Mouse (Mus musculus) heart, adult 8-10 months (tissue): ENCODE results near the gene Art4. TPM values are rescaled to one million over a fixed set of nuclear protein-coding genes. Genes with fewer than 3 reads are reported as not detected.
A peak's percentile ranks its signal among the peaks of the same experiment; 100 is the strongest.

Source experiments
- DNase-seq: peaks from one replicate; pipeline ENCODE4 v3.0.0; 2022; ENCODE audit warnings: low spot score
- total RNA-seq, 4 experiments: library from RNA; stranded (reverse); gene quantifications; 2 replicates each; pipeline ENCODE4 v1.2.4; 2022

The Art4 gene
- total RNA-seq, 4 experiments from 2014 or later: 17.9 to 24.4 (median 22.7) TPM

DNA sequence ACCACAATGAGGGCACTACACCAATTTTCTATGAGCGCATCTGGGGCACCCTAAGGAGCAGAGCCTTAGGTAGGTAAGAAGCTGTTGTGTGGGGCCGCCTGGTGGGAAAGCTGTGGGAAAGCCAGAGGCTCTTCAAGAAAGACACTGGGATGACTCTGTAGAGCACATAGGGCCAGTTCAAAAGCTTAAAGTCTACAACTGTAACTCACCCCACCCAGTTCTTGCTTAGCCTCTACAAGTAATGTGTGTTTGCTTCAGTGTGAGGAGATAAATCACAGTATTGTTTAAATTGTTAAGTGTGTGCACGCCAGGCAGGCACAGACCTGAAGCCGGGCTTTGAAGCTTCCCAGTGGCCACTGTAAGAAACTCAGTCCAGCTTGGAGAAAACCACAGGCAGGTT, 8.6 kb upstream of the Art4 start:
- no peak for DNase-seq

DNA sequence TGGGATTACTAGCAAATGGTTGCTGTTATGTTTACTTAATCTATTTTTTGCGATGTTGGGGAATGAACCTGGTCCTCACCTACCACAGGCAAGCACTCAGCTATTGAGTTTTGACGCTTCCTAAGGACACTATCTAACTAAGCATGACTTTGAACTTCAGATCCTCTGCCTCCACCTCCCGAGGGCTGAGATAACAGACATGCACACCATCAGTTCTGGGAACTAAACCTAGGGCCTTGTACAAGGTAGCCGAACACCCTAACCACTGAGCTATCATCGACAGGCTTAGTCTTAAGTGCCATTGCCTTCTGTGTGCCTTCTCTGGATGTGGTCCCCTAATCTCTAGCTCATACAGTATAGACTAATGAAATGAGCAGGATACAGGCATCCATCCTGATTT, 7.8 kb upstream of the Art4 start:
- DNase-seq: no peak

DNA sequence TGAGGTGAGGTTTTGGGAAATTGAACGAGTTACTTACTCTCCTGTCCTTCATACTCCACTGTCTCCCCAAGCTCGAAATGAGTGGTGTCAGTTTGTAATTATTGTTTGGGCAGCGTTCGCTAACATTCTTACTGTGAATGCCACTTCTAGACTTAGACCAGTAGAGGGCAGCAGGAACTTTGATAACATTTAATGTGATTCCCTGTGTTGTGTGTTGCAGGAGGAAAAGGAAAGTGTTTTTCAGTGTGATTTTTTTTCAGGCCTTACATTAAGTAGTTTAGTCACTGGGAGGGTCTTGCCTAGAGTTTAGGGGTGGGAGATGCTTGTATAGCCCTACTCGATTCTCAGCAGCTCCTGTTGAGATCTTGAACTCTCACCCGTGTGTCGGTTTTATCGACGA, 3.5 kb upstream of the Art4 start:
- peak; percentile 74 for DNase-seq

DNA sequence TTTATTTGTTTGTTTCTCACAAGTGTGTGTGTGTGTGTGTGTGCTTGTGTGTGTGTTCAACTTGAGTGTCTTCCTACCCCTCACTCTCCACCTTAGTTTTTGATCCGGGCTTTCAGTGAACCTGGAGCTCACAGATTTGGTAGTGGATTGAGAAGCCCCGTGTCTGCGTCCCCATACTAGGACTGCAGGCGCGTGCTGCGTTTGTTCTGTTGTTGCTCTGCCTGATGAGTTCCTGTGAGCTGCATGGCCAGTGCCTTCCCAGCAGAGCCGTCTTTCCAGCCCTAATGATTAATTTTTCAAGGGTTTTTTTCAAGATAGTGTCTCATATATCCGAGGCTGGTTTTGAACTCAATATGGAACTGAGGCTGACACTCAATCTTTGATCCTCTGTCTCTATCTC, 887 bp upstream of the Art4 start:
- DNase-seq: peak; percentile 31

DNA sequence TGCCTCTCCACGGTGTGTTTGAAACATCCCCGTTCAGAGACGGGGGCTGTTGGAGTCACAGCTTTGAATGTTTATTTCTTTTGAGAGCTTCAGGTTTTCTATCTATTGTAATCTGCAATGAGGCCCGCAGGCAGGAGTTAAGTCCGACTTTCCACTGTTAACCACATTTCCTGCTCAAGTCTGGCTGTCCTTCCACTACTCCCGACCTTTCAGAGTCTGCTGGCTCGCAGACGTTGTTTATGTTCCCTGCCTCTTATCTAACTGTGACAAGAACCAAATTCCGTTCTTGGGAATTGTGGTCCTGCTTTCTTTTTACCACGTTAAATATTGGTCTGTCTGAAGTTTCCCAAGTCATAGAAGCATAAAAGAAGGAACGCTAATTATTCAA, 334 bp upstream of the Art4 start:
- peak; percentile 71 for DNase-seq

DNA sequence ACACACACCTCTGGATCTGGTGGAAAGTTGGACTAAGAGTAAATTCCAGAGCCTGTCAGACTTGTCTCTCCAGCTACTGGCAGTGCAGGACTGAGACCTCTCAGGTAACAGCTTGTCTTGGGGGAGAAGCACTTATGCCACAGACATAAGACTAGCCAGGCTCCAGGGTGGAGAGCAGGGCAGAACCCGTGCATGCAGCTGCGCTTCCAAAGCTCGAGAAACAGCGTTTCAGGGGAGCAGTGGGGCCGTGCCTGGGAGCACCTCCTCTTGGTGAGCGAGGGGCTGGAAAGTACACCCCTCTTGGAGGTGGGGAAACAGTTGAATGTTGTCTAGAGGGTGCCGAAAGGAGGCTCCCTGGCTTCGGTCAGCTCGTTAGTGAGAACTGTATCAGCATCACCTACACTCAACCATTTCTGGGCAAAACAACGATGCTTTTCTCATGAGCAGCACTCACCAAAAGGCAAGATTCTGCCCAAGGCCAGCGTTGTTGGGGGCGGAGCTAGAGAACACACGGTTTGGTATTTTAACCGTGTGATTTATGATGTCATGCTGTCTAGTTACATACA, 1.4 kb downstream of the Art4 start:
- no peak for DNase-seq

DNA sequence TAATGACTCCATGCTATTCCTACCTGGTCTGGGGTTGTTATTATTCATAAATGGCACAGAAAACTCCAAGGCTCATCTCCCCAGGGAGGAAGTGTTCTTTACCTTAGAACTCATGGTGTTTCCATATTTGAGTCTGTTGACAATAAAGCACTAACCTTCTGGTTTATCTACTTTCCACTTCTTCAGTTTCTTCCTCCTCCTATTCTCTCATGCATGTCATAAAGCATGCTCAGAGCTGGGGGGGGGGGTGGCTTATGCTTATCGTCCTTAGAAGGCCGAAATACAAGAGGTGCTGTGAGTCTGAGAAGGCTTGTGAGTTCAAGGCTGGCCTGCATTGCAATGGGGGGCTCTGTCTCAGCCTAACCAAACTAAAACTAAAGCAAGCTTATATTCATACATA, 2.4 kb downstream of the Art4 start:
- no peak for DNase-seq

DNA sequence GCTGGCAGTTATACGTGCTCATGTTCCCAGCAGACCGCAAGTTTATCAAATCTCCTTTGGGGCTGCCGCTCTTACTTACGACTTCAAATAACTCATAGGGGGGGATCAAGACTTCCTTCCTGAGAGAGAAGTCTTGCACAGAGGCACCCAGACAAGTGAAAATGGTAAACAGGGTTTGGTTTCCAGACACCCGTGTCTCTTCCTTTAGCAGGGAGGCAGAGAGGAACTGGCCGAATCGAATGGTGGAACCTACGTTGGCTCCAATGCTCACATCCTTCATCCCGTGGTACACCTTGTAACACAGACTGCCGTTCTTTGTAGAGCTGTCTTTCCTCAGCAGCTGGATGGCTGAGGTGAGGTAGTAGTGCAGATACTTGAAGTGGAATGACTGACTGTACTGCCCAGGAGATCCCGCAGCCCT, 3.2 kb downstream of the Art4 start:
- no peak for DNase-seq

DNA sequence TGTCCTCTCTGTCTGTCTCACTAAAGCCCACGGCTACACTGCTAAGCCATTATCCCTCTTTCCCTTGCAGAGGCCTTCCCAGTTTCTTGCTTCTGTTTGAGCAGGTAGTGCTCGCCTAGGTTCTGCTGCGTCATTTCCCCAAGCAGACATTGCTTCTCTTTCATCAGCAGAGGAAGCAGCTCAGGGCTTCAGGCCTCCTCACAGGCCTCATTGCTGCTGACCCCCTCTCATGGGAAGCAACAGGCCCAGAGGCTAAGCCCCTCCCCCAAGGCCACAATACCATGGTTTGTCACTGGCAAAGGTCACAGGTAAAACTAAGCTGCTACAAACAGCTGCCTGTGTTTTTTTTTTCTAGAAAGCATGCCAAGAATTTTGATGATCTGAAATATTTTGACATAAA, 4.8 kb downstream of the Art4 start:
- DNase-seq: no peak

DNA sequence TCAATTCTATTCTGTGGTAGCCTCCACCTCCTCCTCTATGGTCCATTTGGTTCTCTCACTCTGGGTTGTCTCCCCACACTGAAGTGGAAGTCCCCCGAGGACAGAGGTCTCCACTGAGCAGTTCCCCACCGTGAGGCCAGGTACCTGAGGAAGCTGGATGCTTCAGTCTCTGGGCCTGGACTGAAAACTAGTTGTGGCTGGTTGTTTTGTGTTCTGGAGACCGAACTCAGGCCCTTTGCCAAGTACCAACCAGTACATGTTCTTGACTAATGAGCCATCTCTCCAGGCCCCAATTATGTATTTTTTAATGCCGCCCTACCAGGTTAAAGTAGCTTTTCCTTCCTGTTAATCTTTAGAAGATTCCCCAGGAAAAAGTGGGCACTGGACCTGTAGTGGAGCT, 5.2 kb downstream of the Art4 start:
- DNase-seq: no peak

DNA sequence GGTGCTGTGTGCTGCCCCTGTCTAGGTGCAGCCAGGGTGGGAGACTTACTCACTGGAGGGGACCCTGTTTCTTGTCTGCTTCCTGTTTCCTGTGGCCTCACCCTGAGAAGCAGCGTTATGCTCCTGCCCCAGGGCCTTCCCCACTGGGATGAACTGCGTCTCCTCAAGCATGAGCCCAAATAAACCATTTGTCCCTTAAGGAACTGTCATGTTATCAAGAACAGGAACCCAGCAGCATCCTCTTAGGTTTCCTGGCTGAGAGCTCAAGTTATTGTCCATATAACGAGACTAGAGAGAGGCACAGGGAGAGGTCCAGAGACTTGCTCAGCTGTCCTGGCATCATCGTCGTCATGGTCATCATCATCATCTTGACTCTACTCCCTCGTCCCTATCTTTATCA, 7.3 kb downstream of the Art4 start:
- DNase-seq: no peak

DNA sequence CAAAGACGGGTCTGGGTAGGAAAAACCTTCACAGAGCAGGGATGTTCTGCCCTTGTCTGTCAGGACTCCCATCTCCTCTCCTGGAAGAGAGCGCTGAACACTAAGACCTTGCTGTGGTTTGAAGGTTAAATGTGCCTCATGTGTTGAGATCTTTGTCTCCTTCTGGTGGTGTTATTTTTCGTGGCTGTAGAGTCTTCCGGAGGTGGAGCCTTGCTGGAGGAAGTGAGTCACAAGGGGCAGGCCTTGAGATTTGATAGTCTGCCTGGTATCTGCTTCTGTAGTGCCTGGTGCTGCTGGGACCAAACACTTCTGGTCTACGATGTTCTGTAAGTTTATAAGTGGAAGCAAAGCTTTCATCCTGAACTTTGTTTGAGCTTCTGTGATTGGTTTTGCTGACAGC, 8.6 kb downstream of the Art4 start:
- no peak for DNase-seq

DNA sequence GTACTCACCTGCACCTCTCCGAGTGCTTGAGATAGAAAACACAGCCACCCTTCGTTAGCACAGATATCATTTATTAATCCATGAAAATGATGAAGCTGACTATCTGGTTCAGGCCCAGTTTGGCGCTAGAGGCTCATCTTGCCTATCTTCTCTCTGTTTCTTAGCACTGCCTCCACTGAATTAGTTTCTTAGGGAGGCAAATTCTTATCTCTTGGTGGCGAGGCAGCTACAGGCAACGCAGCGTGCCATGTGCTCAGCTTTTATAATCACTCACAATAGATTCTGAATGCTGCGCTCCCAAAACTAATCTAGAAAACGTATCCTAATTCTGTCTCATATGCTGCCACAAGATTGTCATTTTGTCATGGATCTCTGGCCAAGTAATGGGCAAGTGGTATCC, 9.1 kb downstream of the Art4 start:
- no peak for DNase-seq

DNA sequence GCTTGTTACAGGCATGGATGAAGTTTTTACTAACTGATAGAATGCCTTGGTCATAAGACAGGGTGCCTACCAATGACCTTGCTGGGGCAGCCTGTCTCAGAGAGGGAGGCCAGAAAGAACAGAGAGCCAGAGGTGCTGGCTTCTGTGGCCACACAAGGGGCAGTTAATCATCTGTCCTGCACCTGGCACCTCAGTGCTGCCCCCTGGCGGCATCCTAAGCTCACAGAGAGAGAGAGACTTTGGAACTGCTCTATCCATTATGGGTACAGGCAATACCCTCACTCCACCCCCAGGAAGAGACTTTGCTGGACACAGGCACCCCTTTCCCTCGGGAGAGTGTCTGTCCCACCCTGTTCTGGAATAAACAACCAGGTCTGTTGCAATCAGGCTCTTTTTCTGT, 9.7 kb downstream of the Art4 start:
- DNase-seq: no peak

DNA sequence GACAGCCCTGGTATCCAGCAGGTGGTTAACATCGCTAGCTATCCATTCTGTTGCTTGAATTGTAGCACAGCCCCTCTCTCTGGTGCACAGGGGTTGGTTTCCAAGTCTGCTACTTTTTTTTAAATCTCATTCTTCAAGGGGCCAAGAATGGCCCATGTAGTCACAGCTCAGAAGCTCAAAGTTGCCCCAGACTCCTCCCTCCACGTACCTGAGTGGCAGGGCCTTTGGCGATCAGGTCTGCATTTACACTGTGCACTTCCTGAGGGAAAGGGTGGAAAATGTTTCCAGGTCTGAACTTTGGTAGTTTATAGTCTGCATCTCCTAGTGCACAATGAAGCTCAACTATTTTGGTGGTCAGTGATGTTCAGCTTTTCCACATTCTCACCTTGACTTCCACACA, 10.3 kb downstream of the Art4 start:
- DNase-seq: no peak

DNA sequence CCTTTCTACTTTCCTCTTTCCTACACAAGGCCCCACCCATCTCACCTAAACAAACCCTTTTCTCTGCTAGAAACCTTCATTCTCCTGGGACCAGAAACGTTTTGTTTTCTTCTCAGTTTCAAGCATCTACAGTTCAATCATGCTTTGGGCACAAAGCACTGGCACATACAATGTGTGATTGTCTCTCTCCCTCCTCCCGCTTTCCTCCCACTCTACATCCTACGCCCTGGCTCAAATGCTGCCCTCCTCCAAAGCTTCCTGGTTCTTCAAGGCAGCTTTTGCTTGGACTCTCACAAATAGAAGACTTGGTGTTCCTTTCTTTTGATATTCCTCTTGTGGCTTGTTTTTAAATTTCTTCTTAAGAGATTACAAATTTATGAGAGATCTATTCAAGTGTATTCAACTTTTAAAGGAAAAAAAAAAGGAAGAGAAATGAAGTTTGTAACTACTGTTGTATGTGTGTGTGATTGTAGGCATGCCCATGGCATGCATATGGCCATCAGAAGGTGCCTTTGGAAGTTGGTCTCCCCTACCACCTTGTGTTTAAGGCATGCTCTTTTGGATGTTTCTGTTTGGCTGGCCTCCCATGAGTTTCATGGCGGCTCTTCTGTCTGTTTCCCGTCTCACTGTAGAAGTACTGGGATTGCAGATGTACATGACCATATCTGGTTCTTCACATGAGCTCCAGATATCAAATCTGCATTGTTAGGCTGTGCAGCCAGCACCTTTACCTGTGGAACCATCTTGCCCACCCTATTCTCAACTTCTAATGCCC, 11.6 kb downstream of the Art4 start:
- DNase-seq: no peak

DNA sequence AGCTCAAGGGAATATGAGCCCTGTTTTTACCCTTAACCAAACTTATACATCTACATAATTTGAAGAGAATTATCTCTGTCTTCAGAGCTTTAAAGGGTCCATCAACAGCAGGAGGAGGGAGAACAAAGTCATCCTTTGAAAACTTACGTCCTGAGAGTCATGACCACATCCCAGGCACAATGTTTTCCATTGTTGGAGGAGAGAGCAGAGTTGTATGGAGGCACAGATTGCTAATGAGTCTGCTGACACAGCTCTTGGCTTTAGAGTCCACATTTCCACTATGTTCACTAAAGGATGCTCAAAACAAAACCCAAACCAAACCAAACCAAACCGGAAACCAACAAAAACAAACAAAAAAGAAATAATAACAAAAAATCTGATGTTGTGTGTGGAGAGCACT, 12.6 kb downstream of the Art4 start:
- DNase-seq: no peak

DNA sequence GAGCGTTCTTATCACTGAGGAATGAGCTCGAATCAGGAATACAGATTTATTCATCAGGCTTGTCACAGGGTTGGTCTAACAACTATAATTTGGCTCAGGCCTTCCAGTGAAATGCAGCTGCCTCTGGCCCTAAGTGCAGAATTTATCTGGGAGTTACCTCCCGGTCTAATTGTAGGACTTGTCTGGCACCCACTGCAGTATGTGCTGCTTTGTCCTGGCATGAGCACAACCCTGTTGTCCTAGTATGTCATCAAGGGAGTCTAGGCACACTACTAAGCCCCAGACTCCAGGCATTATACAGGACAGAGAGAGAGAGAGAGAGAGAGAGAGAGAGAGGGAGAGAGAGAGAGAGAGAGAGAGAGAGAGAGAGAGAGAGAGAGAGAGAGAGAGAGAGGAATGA, 20.2 kb downstream of the Art4 start:
- no peak for DNase-seq

DNA sequence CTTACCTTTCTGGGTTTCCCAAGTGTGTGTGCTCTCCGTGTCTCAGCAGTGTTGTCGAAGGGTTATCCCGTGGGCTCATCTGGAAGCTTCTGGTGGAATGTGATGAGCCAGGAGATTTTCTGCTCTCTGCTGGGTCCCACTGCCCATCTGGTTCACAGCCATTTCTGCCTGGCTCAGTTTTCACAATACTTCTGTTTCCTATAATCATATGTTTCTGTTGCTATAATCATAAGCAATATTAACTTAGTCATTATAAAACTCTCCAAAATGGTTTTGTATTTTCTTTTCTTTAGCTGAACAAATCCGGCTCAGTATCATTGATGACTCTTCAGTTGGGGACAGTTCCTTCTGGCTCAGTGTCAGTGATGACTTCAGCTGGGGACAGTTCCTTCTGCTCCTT, 22.2 kb downstream of the Art4 start, which contains the start of gene Smco3:
Gene Smco3, minus strand, starts transcription at position 101 of the 400 bp plus-strand sequence.
- DNase-seq: no peak

DNA sequence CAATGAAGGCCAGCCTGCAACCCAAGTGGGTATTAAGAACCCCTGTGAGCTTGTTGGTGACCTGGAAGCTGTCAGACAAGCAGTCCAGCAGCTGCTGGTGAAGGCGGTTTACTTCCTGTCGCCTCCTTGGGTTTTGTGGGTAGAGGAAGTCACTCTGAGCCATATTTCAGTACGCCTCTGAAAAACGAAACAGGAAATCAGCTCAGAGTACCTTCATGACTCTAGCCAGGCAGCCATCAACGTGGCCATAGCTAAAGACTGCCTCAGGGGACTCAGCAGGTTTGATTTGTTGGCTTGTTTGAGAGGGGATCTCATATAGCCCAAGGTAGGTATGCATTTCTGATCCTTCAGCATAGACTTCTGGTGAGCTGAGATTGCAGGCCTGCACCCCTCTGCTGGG, 25.8 kb downstream of the Art4 start:
- DNase-seq: no peak

DNA sequence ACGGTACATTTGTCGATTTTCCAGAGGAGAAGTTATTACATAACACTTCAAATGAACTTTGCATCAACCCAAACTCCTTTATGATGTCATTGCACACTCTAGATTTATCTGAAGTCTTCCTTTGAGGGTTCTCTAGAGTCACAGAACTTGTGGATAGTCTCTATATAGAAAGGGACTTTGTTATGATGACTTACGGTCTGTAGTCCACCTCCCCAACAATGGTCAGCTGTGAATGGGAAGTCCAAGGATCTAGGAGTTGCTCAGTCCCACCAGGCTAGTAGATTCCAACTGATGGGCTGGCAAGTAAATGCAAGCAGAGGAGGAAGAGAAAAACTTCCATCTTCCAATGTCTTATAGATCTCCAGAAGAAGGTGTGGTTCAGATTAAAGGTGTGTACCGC, 28.9 kb downstream of the Art4 start:
- DNase-seq: no peak

DNA sequence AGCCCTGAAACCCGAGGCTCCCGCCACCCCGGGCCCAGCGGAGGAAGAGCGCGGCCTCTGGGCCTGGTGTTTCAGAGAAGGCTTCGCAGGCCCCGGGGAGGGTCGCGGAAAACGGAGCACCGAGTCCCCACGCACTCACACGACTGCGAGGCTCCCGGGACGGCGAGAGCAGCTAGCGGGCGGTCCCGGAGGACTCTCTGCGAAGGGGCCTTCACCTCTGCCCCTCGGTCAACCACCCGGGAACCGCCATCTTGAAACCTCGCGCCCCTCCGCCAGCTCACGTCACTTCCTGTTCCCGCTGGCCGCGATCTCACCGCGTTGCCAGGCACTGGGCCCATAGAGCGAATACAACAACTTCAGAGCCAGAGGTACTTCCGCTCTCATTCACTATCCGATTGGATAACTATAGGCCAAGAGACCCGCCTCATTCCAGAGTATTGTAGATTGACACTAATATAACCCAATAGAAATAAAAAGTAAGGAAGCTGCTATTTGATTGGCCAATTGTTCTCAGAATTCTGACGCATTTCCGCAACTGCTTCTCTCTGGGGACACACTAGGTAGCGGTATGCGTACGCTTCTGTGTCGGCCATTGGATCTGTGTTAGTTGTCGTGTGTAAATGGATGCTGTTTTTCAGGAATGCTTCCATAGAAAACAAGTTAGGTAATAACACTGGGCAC, 29.5 kb downstream of the Art4 start, which contains the start of gene Wbp11:
Gene Wbp11, minus strand, starts transcription at position 353 of the 681 bp plus-strand sequence.
- DNase-seq: peak; percentile 99

DNA sequence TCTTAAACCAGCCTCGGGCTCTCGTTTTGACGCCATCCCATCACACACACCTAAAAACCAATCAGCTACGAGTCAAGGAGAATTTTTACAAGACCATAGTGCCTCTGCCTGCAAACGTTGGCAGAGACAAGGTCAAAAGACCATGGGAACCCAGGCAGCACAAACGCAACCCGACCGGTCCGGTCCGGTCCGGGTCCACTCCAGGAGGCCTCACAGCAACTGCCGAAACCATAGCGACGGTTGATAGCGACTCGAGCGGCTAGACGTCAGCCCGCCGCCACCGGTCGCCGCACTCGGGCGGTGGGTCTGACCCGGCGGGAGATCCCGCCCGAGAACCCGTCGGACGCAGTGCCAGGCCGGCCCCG, 30.0 kb downstream of the Art4 start, which contains the start of gene BC049715:
Gene BC049715, plus strand, starts transcription at position 111 of the 365 bp plus-strand sequence.
- no peak for DNase-seq
